Mouse (Mus musculus): ENCODE measurements around the gene Gm10320.

GRCm38 (mm10) chr13:98486161-98486560 is 5.6 kb downstream of the Gm10320 start:
- TF ChIP-seq CTCF (IDR thresholded peaks at IDR 0.05; ENCODE audit: low read depth, low read length) (no peak), POLR2AphosphoS5 (IDR thresholded peaks at IDR 0.05; ENCODE audit: insufficient replicate concordance, low read depth, low read length) (no peak), TAL1 (conservative IDR thresholded peaks at IDR 0.05; ENCODE audit: low read depth, low read length) (no peak), GATA1 (IDR thresholded peaks at IDR 0.05; ENCODE audit: borderline replicate concordance, low read length) (no peak), GATA2 (IDR thresholded peaks at IDR 0.05; ENCODE audit: borderline replicate concordance, low read depth, low read length) (no peak)
